Mouse (Mus musculus): ENCODE data around the gene Wscd2.

DNA sequence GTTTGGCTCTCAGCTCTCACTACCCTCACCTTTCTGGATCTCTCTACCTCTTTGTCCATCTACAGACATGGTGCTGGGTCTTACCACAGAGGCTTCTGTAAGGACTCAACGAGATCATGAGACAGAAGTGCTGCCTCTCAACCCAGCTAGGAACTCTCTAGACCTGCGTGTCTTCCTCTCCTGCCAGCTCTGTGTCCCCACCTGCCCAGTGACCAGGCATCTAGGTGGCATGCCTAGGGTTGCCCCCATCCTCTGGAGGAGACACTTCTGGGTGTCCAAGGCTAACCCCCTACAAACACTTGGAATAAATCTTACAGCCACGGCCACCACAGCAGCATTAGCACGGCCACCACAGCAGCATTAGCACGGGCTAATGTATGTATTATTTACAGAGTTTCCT, 119.8 kb downstream of the Wscd2 start:
- TF ChIP-seq POLR2A (IDR thresholded peaks at IDR 0.05; ENCODE audit: control insufficient read depth, low read depth, low read length): no peak
- TF ChIP-seq CTCF (IDR thresholded peaks at IDR 0.05; ENCODE audit: control insufficient read depth, insufficient read depth, insufficient replicate concordance, low read depth, low read length): no peak

All from testis, adult 2 months (tissue).